27 mouse cellular contexts compared by ENCODE assay signal in genomic region chr6:27372416-27372815, GRCm38 (mm10).
"Had no signal": no experiment of that assay in that cellular context is flagged by ENCODE, and none has a peak within 500 bp of the region (broad histone marks: within the 10 kb centered on the region; RNA-seq: fewer than 3 reads in every experiment).

No protein-coding gene starts in this region.

- H3K9ac ChIP-seq: embryonic facial prominence, embryonic 12.5 days; embryonic facial prominence, embryonic 13.5 days; embryonic facial prominence, embryonic 15.5 days; forebrain, embryonic 12.5 days; forebrain, embryonic 13.5 days; forebrain, embryonic 15.5 days; forebrain, postnatal 0 days had no signal

- H3K36me3 ChIP-seq: embryonic facial prominence, embryonic 10.5 days; embryonic facial prominence, embryonic 12.5 days; embryonic facial prominence, embryonic 13.5 days; embryonic facial prominence, embryonic 15.5 days; forebrain, embryonic 10.5 days; forebrain, embryonic 12.5 days; forebrain, embryonic 15.5 days; heart, embryonic 10.5 days had no signal

- DNase-seq: cerebellum, adult 9-11 months; cerebellum, postnatal 10 days; cerebellum, postnatal 14 days; cerebellum, postnatal 25 days; cerebellum, postnatal 36 days; embryo, embryonic 11 days; forebrain, postnatal 0 days; gastrocnemius, adult 2 months; gastrocnemius, postnatal 10 days; gastrocnemius, postnatal 14 days; gastrocnemius, postnatal 25 days; gastrocnemius, postnatal 36 days; heart, adult 11 months; heart, adult 18-20 months; heart, adult 2 months had no signal

- H3K9me3 ChIP-seq: embryonic facial prominence, embryonic 10.5 days; embryonic facial prominence, embryonic 12.5 days; embryonic facial prominence, embryonic 13.5 days; embryonic facial prominence, embryonic 15.5 days; forebrain, embryonic 10.5 days; forebrain, embryonic 12.5 days; forebrain, embryonic 13.5 days; forebrain, embryonic 15.5 days; heart, embryonic 10.5 days had no signal

- ATAC-seq: forebrain, embryonic 13.5 days; forebrain, embryonic 14.5 days; forebrain, embryonic 15.5 days; forebrain, embryonic 16.5 days; forebrain, postnatal 0 days had no signal

- H3K4me2 ChIP-seq: embryonic facial prominence, embryonic 12.5 days; embryonic facial prominence, embryonic 13.5 days; embryonic facial prominence, embryonic 15.5 days; forebrain, embryonic 12.5 days; forebrain, embryonic 13.5 days; forebrain, embryonic 15.5 days had no signal

- H3K27me3 ChIP-seq: embryonic facial prominence, embryonic 12.5 days; embryonic facial prominence, embryonic 13.5 days; embryonic facial prominence, embryonic 15.5 days; forebrain, embryonic 12.5 days; forebrain, embryonic 13.5 days; forebrain, embryonic 15.5 days had no signal

- H3K4me1 ChIP-seq: embryonic facial prominence, embryonic 10.5 days; embryonic facial prominence, embryonic 12.5 days; embryonic facial prominence, embryonic 13.5 days; embryonic facial prominence, embryonic 15.5 days; forebrain, embryonic 10.5 days; forebrain, embryonic 12.5 days; forebrain, embryonic 13.5 days; forebrain, embryonic 15.5 days; heart, embryonic 10.5 days had no signal

- H3K27ac ChIP-seq: embryonic facial prominence, embryonic 10.5 days; embryonic facial prominence, embryonic 12.5 days; embryonic facial prominence, embryonic 13.5 days; embryonic facial prominence, embryonic 15.5 days; forebrain, embryonic 10.5 days; forebrain, embryonic 12.5 days; forebrain, embryonic 13.5 days; forebrain, embryonic 15.5 days; gastrocnemius, adult 2 months; heart, adult 2 months; heart, embryonic 10.5 days had no signal

- H3K4me3 ChIP-seq: embryonic facial prominence, embryonic 10.5 days; embryonic facial prominence, embryonic 12.5 days; embryonic facial prominence, embryonic 13.5 days; embryonic facial prominence, embryonic 15.5 days; erythroblast, embryonic 14.5 days; forebrain, embryonic 10.5 days; forebrain, embryonic 12.5 days; forebrain, embryonic 13.5 days; forebrain, embryonic 15.5 days; gastrocnemius, adult 2 months; heart, adult 2 months; heart, embryonic 10.5 days had no signal
